Mouse (Mus musculus): ENCODE measurements around the gene Dcst1.

The Dcst1 gene

DNA sequence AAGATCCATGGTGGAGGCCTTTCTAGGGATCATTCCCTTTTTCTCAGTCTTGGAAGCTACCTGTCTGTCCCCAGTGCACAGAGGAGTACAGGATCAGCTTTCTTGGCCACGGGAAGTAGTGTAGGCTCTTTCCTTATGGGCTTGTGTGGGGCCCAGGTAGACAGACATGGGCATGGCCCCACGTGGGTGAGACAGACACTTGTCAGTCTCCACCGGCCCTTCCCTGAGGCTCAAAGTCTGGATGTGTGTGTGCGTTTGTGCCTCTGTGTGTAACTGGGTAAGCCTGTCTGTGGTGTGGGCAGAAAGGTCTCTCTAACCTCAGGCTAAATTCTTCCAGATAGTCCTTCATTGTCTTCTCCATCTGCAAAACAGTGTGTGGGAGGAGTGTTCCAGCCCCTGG lies 59.9 kb downstream of the Dcst1 start:
- no peak for DNase-seq

DNA sequence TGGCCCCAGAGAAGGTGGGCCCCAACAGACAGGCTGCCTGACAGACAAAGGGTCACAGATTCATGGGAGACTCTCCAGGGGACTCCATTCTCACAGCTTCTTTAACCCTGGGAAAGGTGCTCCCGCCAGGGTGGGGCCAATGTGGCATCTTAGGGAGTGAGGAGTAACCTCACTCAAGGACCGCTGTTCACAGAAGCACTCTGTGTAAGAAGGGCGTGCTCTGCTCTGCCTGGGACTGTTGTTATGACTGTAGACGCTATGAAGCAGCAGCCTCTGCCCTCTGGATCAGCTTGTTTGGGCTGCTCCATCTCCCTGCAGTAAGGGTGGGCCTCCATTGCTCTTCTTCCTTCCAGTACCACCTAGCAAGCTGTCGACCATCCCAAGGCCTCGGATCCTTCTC lies 60.6 kb downstream of the Dcst1 start:
- DNase-seq: no peak

DNA sequence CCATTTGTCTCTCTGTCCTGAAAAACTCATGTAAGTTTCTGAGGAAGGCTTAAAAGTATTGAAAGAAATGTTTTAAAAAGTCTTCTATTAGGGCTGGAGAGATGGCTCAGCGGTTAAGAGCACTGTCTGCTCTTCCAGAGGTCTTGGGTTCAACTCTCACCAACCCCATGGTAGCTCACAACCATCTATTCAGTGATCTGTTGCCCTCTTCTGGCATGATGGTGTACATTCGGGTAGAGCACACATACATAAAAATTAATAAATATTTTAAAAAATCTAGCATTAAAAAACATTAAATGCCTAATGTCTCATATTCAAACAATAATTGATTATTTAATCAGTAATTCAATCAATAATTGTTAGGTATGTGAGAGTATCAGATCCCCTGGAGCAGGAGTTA lies 64.5 kb downstream of the Dcst1 start:
- no peak for DNase-seq

Measured in thymus, postnatal 36 days (tissue).